Mouse (Mus musculus) liver, postnatal 0 days (tissue): ENCODE measurements around the gene Pheta2. TPM values are rescaled to one million over a fixed set of nuclear protein-coding genes. Genes with fewer than 3 reads are reported as not detected.
A peak's percentile ranks its signal among the peaks of the same experiment; 100 is the strongest.
"Not testable (repeated sequence)": the region's sequence is repeated elsewhere in the genome, so short reads cannot be mapped to it uniquely, and the experiment has no call there.

Experiments
- ATAC-seq: fragments of 200-750 bp; cut with Nextera tagmentation; 2 replicates; pipeline ENCODE4 v1.8.0; 2017; ENCODE audit warnings: mild to moderate bottlenecking, moderate library complexity
- DNase-seq: peaks from one replicate; pipeline ENCODE4 v3.0.0-alpha.2; 2016
- H3K27ac ChIP-seq: fragments of 300-500 bp; sonication (generic); 2 replicates; pipeline ENCODE4 v1.5.1; 2014; ENCODE audit warnings: antibody characterized with exemption, moderate library complexity, mild to moderate bottlenecking, low read depth
- H3K27me3 ChIP-seq: fragments of 300-500 bp; sonication (generic); 2 replicates; pipeline ENCODE4 v1.6.1; 2014; ENCODE audit warnings: low read length, control low read depth, mixed read lengths; ENCODE audit not compliant: insufficient read depth
- H3K36me3 ChIP-seq: fragments of 300-500 bp; sonication (generic); replicated peaks from 2 replicates; pipeline ENCODE4 v1.6.1; 2014; ENCODE audit warnings: mild to moderate bottlenecking, control low read depth, low read length, moderate library complexity, mixed read lengths; ENCODE audit not compliant: insufficient read depth
- H3K4me1 ChIP-seq: fragments of 300-500 bp; sonication (generic); 2 replicates; pipeline ENCODE4 v1.6.1; 2014; ENCODE audit warnings: antibody characterized with exemption, mild to moderate bottlenecking, control low read depth; ENCODE audit not compliant: insufficient read depth
- H3K4me2 ChIP-seq: fragments of 300-500 bp; sonication (generic); 2 replicates; pipeline ENCODE4 v1.6.1; 2014; ENCODE audit warnings: low read depth, mild to moderate bottlenecking, low read length, moderate library complexity, mixed read lengths
- H3K4me3 ChIP-seq: fragments of 300-500 bp; sonication (generic); 2 replicates; pipeline ENCODE4 v1.5.1; 2014; ENCODE audit warnings: low read depth, low read length
- H3K9ac ChIP-seq: fragments of 300-500 bp; sonication (generic); replicated peaks from 2 replicates; pipeline ENCODE4 v1.6.1; 2014; ENCODE audit warnings: mild to moderate bottlenecking, moderate library complexity
- H3K9me3 ChIP-seq: fragments of 300-500 bp; sonication (generic); 2 replicates; pipeline ENCODE4 v1.6.1; 2016; ENCODE audit warnings: mild to moderate bottlenecking, control low read depth, low read length, mixed read lengths
- CTCF ChIP-seq: sonication (generic); IDR thresholded peaks from 2 replicates; pipeline ENCODE4 v1.5.1; 2016; ENCODE audit warnings: antibody characterized with exemption, low read depth
- EP300 ChIP-seq: IDR thresholded peaks from 2 replicates; pipeline ENCODE4 v1.6.1; 2016; ENCODE audit warnings: antibody characterized with exemption, low read depth, mild to moderate bottlenecking
- WGBS: fragments of 180-500 bp; shearing (Covaris S2); extraction: QIAGEN DNeasy Blood & Tissue Kit; methylation state at CpG from one replicate; pipeline ENCODE4 v1.1.7; 2014; ENCODE audit not compliant: insufficient replicate concordance; 5-methylcytosine and 5-hydroxymethylcytosine counted together
- microRNA-seq: library from miRNA; unstranded; fragments of <30 nt; microRNA quantifications from one replicate; pipeline ENCODE4, GENCODE M21; 2016
- polyA plus RNA-seq: library from polyadenylated mRNA; unstranded; fragments of >200 nt; fragmentation: Nextera tagmentation; extraction: Ambion mirVana; gene quantifications from 2 replicates; pipeline ENCODE4 v1.2.1, GENCODE M21; 2015

The Pheta2 gene
- polyA plus RNA-seq, 1 experiment from 2014 or later, result 17.5 TPM

- Histone ChIP-seq H3K9me3 (no peaks in the 10 kb centered on the region), H3K4me2 (no peak overlapping the region), H3K4me3 (no peak overlapping the region), H3K4me1 (no peaks in the 10 kb centered on the region), H3K9ac (no peak overlapping the region), H3K36me3 (no peaks in the 10 kb centered on the region), H3K27me3 (no peaks in the 10 kb centered on the region), H3K27ac (peak overlapping the region; percentile 53)
- ATAC-seq (peak; percentile 60; the same call in 1 of the 2 replicates), DNase-seq (no peak)
- TF ChIP-seq EP300, result no peak
- TF ChIP-seq CTCF, result no peak
- 48% methylated on average over 2 of the region's 2 CpGs for WGBS
Measured at GRCm38 (mm10) chr15:82385729-82386128, 47.0 kb downstream of the Pheta2 start.

GRCm38 (mm10) chr15:82389916-82390315 is 51.2 kb downstream of the Pheta2 start:
- not testable (repeated sequence) for ATAC-seq, H3K36me3 ChIP-seq, H3K4me1 ChIP-seq, H3K27ac ChIP-seq, H3K4me3 ChIP-seq, H3K9ac ChIP-seq, H3K9me3 ChIP-seq, H3K4me2 ChIP-seq, H3K27me3 ChIP-seq
- peak; percentile 12 for DNase-seq
- 84% methylated on average over 10 of the region's 10 CpGs for WGBS

DNA sequence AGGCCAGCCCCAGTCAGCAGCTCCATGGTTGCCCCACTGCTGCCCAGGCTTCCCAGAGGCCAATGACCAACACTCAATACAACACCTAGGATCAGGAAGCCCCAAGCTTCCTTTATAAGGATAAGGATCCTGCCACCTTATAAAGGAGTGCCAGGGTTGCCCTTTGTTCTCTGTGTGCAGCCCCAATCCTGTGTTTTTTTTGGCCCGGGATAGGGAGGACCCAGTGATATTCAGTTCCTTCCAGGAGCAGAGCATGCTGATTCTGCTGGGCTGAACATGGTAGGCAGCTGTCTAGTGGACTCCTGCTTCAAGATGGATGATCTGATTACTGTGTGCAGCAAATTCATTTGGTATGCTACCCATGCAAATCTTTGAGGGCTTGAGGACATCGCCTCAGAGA is 55.2 kb downstream of the Pheta2 start, which contains the start of gene Cyp2d11:
TSS of gene Cyp2d11 (minus strand) at position 101 of the 400 bp plus-strand sequence.
- not testable (repeated sequence) for H3K27ac ChIP-seq, H3K27me3 ChIP-seq, H3K36me3 ChIP-seq, H3K4me1 ChIP-seq, H3K9ac ChIP-seq, H3K4me3 ChIP-seq, H3K4me2 ChIP-seq, H3K9me3 ChIP-seq, ATAC-seq
- 70% methylated on average over 2 of the region's 2 CpGs for WGBS
- DNase-seq, result peak; percentile 9

Small RNA genes within 50 kb of the gene (microRNA-seq; reads per million reads assigned to microRNA genes)
- gene Mir7684, result not detected

Other genes with a start within 250 kb of the Pheta2 start
- 3.6 and 4.0 TPM in 2 replicates for gene Ccdc134, start 211.0 kb upstream of the Pheta2 start, polyA plus RNA-seq
- 30.3 and 33.6 TPM in 2 replicates for gene Srebf2, start 191.8 kb upstream of the Pheta2 start, polyA plus RNA-seq
- gene Shisa8, start 126.1 kb upstream of the Pheta2 start, polyA plus RNA-seq, result 0.08 and 0.13 TPM in 2 replicates
- 2.0 and 2.3 TPM in 2 replicates for gene Tnfrsf13c, start 114.6 kb upstream of the Pheta2 start, polyA plus RNA-seq
- 27.8 and 30.7 TPM in 2 replicates for gene Cenpm, start 94.2 kb upstream of the Pheta2 start, polyA plus RNA-seq
- gene 1500009C09Rik, start 86.5 kb upstream of the Pheta2 start, polyA plus RNA-seq, result not detected in 2 replicates
- 0.06 and 0.07 TPM in 2 replicates for gene Sept3, start 64.0 kb upstream of the Pheta2 start, polyA plus RNA-seq
- gene Wbp2nl, start 40.0 kb upstream of the Pheta2 start, polyA plus RNA-seq, result 0.07 and 0.09 TPM in 2 replicates
- 34.6 TPM in 2 replicates for gene Naga, start within 50 bp of the Pheta2 start, polyA plus RNA-seq
- 145 and 151 TPM in 2 replicates for gene Smdt1, start within 50 bp of the Pheta2 start, polyA plus RNA-seq
- 642 and 691 TPM in 2 replicates for gene Ndufa6, start 15.4 kb downstream of the Pheta2 start, polyA plus RNA-seq
- gene Cyp2d22, start 41.3 kb downstream of the Pheta2 start, polyA plus RNA-seq, result 42.0 and 44.9 TPM in 2 replicates
- 0.20 and 0.25 TPM in 2 replicates for gene Cyp2d11, start 55.1 kb downstream of the Pheta2 start, polyA plus RNA-seq
- gene Cyp2d10, start 68.3 kb downstream of the Pheta2 start, polyA plus RNA-seq, result 384 and 387 TPM in 2 replicates
- gene Cyp2d9, start 94.5 kb downstream of the Pheta2 start, polyA plus RNA-seq, result 216 and 246 TPM in 2 replicates
- gene Cyp2d12, start 216.1 kb downstream of the Pheta2 start, polyA plus RNA-seq, result 0.07 TPM in 1 of 2 replicates, not detected in the other